Mouse (Mus musculus) monocyte, adult 59 days (primary cell): ENCODE data around the gene Nsd1. TPM values are rescaled to one million over a fixed set of nuclear protein-coding genes. Genes with fewer than 3 reads are reported as not detected.

Source experiments
- total RNA-seq, 2 experiments: library from RNA; stranded (reverse); gene quantifications; one replicate each; pipeline ENCODE4 v1.2.4; 2023

Gene Nsd1
- total RNA-seq: 100 to 1,000 TPM; 133 to 136 TPM

DNA sequence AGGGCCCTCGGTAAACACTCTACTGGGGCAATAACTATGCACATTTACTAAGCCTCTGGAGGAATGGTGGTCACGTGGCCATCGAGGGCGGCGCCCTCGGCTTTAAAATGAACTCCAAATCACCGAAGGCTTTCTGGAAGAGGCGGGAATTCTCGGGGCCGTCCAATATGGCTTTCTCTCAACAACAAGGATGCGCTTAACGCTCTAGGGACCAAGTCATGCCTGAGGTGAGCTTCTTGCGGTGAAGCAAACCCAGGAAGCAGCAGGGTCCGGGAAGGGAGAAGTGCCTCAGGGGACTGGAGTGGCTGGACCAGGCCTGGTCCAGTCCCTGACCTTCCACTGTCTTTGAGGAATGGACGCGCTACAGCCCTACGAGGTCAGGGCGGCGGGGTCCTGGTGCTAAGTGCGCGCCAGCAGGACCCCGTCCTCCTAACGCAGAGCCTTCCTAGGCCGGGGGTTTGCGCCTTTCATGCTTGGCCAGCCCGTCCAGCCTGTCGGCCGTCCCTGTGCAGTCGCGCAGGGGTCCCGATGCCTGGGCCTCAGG, at the start of gene Nsd1:
Gene Nsd1 (plus strand): TSS at position 134 of the 544 bp plus-strand sequence.

GRCm38 (mm10) chr13:55319931-55320533, 110.5 kb downstream of the Nsd1 start, which contains the start of gene Prelid1:
Gene Prelid1, plus strand, starts transcription at chr13:55320500.

DNA sequence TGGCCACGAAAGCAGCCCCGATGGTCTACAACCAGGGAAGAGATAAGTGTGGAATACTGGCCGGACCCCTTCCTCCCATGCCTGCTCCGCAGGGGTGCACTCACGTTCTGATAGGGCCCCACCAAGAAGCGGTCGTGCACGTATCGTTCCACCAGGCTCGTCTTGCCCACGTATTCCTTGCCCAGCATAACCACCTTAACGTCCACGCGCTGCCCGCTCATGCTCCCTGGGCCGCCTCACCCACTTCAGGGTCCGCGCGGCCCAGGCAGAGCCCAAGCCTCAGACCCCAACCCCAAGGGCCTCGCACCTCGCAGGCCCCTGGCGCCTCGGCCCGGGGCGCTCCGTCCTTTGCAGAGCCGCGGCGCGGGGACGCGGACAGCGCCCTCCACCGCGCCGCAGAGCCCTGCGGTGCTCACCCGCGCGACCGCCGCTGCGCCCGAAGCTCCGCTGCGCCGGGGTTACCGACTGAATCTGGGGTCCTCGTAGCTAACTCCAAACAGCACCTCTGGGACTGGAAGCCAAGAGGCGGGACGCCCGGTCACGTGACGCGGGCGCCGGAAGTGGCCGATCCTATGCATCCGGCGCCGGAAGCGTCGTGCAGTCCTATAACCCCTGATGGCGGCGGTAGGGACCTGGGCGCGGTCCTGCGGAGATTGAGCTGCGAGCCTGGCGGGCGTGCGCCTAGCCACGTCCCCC, 112.0 kb downstream of the Nsd1 start, which contains the start of gene Rab24:
Gene Rab24 (minus strand): TSS at position 513 of the 696 bp plus-strand sequence.

GRCm38 (mm10) chr13:55329683-55330566, 120.3 kb downstream of the Nsd1 start, which contains the start of gene Mxd3:
Gene Mxd3, minus strand, starts transcription at chr13:55329823.

GRCm38 (mm10) chr13:55362453-55363060, 153.0 kb downstream of the Nsd1 start, which contains the start of gene Lman2:
Gene Lman2, minus strand, starts transcription at chr13:55362783.

Other genes starting within 250 kb of the Nsd1 start
- 10 to 100 TPM; 45.9 to 51.8 TPM for gene Hk3, start 188.4 kb upstream of the Nsd1 start, total RNA-seq
- gene Uimc1, start 109.5 kb upstream of the Nsd1 start, total RNA-seq: 10 to 100 TPM; 61.1 to 61.5 TPM
- 10 to 100 TPM; 13.6 to 13.9 TPM for gene Zfp346, start 104.5 kb upstream of the Nsd1 start, total RNA-seq
- not detected for gene Gm17617, start 76.2 kb upstream of the Nsd1 start, total RNA-seq
- gene Fgfr4, start 57.1 kb upstream of the Nsd1 start, total RNA-seq: not detected
- 100 to 1,000 TPM; 150 to 169 TPM for gene Prelid1, start 110.7 kb downstream of the Nsd1 start, total RNA-seq
- gene Rab24, start 112.2 kb downstream of the Nsd1 start, total RNA-seq: 10 to 100 TPM; 50.4 to 51.8 TPM
- under 1 TPM; 0.36 to 0.52 TPM for gene Mxd3, start 120.0 kb downstream of the Nsd1 start, total RNA-seq
- 100 to 1,000 TPM; 116 to 125 TPM for gene Lman2, start 153.0 kb downstream of the Nsd1 start, total RNA-seq
- 10 to 100 TPM; 65.0 to 65.2 TPM for gene Rgs14, start 159.9 kb downstream of the Nsd1 start, total RNA-seq
- gene Slc34a1, start 188.4 kb downstream of the Nsd1 start, total RNA-seq: not detected
- gene Pfn3, start 205.4 kb downstream of the Nsd1 start, total RNA-seq: not detected
- gene F12, start 217.0 kb downstream of the Nsd1 start, total RNA-seq: not detected
- gene Grk6, start 235.3 kb downstream of the Nsd1 start, total RNA-seq: 100 to 1,000 TPM; 149 to 155 TPM